Mouse (Mus musculus): Measurements from ENCODE around the gene Lamb1.

- TF ChIP-seq CTCF (IDR thresholded peaks at IDR 0.05; ENCODE audit: borderline replicate concordance, insufficient read depth, low read length) = no peak
- no peak for TF ChIP-seq POLR2A (IDR thresholded peaks at IDR 0.05; ENCODE audit: low read depth, low read length)
Observed at GRCm38 (mm10) chr12:31218774-31219173, 46.3 kb upstream of the Lamb1 start.

Measured in embryonic fibroblast, embryonic 13.5 days (primary cell).